Mouse (Mus musculus): Measurements from ENCODE around the gene Methig1. TPM values are rescaled to one million over a fixed set of nuclear protein-coding genes. Genes with fewer than 3 reads are reported as not detected.
"Not testable (repeated sequence)": the region's sequence is repeated elsewhere in the genome, so short reads cannot be mapped to it uniquely, and the experiment has no call there.

Methig1 gene
- polyA plus RNA-seq, 1 experiment from 2014 or later, result 0.19 TPM

- Histone ChIP-seq H3K4me2 (replicated peaks; ENCODE audit: low read depth, low read length) (no peak overlapping the region), H3K9ac (ENCODE audit: low read depth, low read length) (no peak overlapping the region), H3K9me3 (ENCODE audit: control insufficient read depth, low read length) (no peaks in the 10 kb centered on the region), H3K27me3 (ENCODE audit: control insufficient read depth, insufficient read depth, low read length) (no peaks in the 10 kb centered on the region), H3K4me3 (ENCODE audit: low read depth, low read length) (no peak overlapping the region), H3K27ac (ENCODE audit: low read depth, low read length) (no peak overlapping the region), H3K36me3 (ENCODE audit: control insufficient read depth, insufficient read depth, low read length) (no peaks in the 10 kb centered on the region), H3K4me1 (replicated peaks; ENCODE audit: control insufficient read depth, insufficient read depth, low read length) (no peaks in the 10 kb centered on the region)
- ATAC-seq (ENCODE audit: low FRiP score) (no peak), DNase-seq (ENCODE audit: low spot score) (no peak)
- WGBS, result 71% methylated on average over 6 of the region's 6 CpGs
Measured at GRCm38 (mm10) chr15:100351501-100352060, 1.4 kb upstream of the Methig1 start.

DNA sequence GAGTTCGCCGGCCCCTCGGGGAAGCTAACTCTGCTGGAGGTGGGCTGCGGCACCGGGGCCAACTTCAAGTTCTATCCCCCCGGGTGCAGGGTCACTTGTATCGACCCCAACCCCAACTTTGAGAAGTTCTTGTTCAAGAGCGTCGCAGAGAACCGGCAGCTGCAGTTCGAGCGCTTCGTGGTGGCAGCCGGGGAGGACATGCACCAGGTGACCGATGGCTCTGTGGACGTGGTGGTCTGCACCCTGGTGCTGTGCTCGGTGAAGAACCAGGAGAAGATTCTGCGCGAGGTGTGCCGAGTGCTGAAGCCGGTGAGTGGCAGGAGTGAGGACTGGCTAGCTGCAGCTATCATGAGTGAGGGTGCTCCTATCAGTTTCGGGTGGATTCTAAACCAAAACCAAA, 450 bp downstream of the Methig1 start:
- H3K4me2 ChIP-seq (replicated peaks; ENCODE audit: low read depth, low read length); H3K9me3 ChIP-seq (ENCODE audit: control insufficient read depth, low read length); ATAC-seq (ENCODE audit: low FRiP score); H3K4me3 ChIP-seq (ENCODE audit: low read depth, low read length); DNase-seq (ENCODE audit: low spot score); H3K27ac ChIP-seq (ENCODE audit: low read depth, low read length); H3K4me1 ChIP-seq (replicated peaks; ENCODE audit: control insufficient read depth, insufficient read depth, low read length); H3K36me3 ChIP-seq (ENCODE audit: control insufficient read depth, insufficient read depth, low read length); H3K9ac ChIP-seq (ENCODE audit: low read depth, low read length); H3K27me3 ChIP-seq (ENCODE audit: control insufficient read depth, insufficient read depth, low read length): not testable (repeated sequence)
- WGBS, result 88% methylated on average over 11 of the region's 22 CpGs

- Histone ChIP-seq H3K27me3 (ENCODE audit: control insufficient read depth, insufficient read depth, low read length) (no peaks in the 10 kb centered on the region), H3K4me2 (replicated peaks; ENCODE audit: low read depth, low read length) (no peak overlapping the region), H3K4me3 (ENCODE audit: low read depth, low read length) (no peak overlapping the region), H3K9ac (ENCODE audit: low read depth, low read length) (no peak overlapping the region), H3K4me1 (replicated peaks; ENCODE audit: control insufficient read depth, insufficient read depth, low read length) (no peaks in the 10 kb centered on the region), H3K9me3 (ENCODE audit: control insufficient read depth, low read length) (no peaks in the 10 kb centered on the region), H3K27ac (ENCODE audit: low read depth, low read length) (no peak overlapping the region), H3K36me3 (ENCODE audit: control insufficient read depth, insufficient read depth, low read length) (no peaks in the 10 kb centered on the region)
- no peak for DNase-seq (ENCODE audit: low spot score)
- WGBS, result 89% methylated on average over 5 of the region's 5 CpGs
- no peak for ATAC-seq (ENCODE audit: low FRiP score)
Measured at GRCm38 (mm10) chr15:100355876-100356275, 2.9 kb downstream of the Methig1 start.

DNA sequence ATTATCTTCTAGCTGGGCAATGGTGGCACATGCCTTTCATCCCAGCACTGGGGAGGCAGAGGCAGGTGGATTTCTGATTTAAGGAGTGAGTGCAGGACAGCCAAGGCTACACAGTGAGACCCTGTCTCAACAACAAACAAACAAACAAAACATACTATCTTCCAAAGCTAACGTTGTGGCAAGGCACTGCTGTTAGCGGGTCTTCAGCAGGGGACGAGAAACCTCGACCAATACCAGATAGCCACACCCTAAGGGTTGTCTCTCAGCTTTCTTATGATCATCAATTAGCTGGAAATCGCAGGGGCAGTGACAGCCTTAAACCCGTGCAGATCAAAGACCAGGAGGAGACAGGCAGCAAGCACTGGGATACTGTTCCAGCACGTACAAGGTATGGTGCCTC, 11.3 kb downstream of the Methig1 start, which contains the start of gene Higd1c:
Gene Higd1c (plus strand): TSS at position 301 of the 400 bp plus-strand sequence.
- Histone ChIP-seq H3K27ac (ENCODE audit: low read depth, low read length) (no peak within 1 kb of the TSS), H3K9me3 (ENCODE audit: control insufficient read depth, low read length) (no peaks in the 10 kb centered on the region), H3K4me1 (replicated peaks; ENCODE audit: control insufficient read depth, insufficient read depth, low read length) (no peaks in the 10 kb centered on the region), H3K27me3 (ENCODE audit: control insufficient read depth, insufficient read depth, low read length) (no peaks in the 10 kb centered on the region), H3K36me3 (ENCODE audit: control insufficient read depth, insufficient read depth, low read length) (no peaks in the 10 kb centered on the region), H3K4me2 (replicated peaks; ENCODE audit: low read depth, low read length) (no peak within 1 kb of the TSS), H3K9ac (ENCODE audit: low read depth, low read length) (no peak within 1 kb of the TSS), H3K4me3 (ENCODE audit: low read depth, low read length) (no peak within 1 kb of the TSS)
- DNase-seq (ENCODE audit: low spot score) (no peak), ATAC-seq (ENCODE audit: low FRiP score) (no peak)
- whole genome bisulfite sequencing, result 85% methylated on average over 7 of the region's 7 CpGs

GRCm38 (mm10) chr15:100365967-100366366, 13.0 kb downstream of the Methig1 start:
- not testable (repeated sequence) for H3K9ac ChIP-seq (ENCODE audit: low read depth, low read length); H3K4me1 ChIP-seq (replicated peaks; ENCODE audit: control insufficient read depth, insufficient read depth, low read length); H3K27me3 ChIP-seq (ENCODE audit: control insufficient read depth, insufficient read depth, low read length); ATAC-seq (ENCODE audit: low FRiP score); H3K9me3 ChIP-seq (ENCODE audit: control insufficient read depth, low read length); H3K4me3 ChIP-seq (ENCODE audit: low read depth, low read length); H3K36me3 ChIP-seq (ENCODE audit: control insufficient read depth, insufficient read depth, low read length); DNase-seq (ENCODE audit: low spot score); H3K4me2 ChIP-seq (replicated peaks; ENCODE audit: low read depth, low read length); H3K27ac ChIP-seq (ENCODE audit: low read depth, low read length)
- WGBS, result 62% methylated on average over 9 of the region's 9 CpGs

DNA sequence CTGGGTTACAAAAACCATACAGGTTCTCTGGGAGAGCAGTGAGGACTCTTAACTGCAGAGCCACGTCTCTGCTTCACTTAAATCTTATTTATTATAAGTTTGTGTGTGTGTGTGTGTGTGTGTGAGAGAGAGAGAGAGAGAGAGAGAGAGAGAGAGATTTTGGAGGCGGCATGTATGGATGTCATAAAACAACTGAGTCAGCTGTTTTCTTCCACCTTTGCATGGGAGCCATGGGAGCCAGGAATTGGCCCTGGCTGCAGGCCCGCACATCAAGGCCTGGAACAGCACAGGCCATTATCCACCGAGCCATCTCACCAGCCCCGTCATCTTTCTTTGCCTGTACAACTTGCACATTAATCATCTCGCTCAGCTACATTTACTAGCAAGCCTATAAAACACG, 14.2 kb downstream of the Methig1 start:
- no peak overlapping the region for H3K4me2 ChIP-seq (replicated peaks; ENCODE audit: low read depth, low read length)
- no peaks in the 10 kb centered on the region for H3K36me3 ChIP-seq (ENCODE audit: control insufficient read depth, insufficient read depth, low read length)
- no peaks in the 10 kb centered on the region for H3K9me3 ChIP-seq (ENCODE audit: control insufficient read depth, low read length)
- WGBS, result 81% methylated on average over 7 of the region's 7 CpGs
- no peaks in the 10 kb centered on the region for H3K27me3 ChIP-seq (ENCODE audit: control insufficient read depth, insufficient read depth, low read length)
- no peak overlapping the region for H3K27ac ChIP-seq (ENCODE audit: low read depth, low read length)
- ATAC-seq (ENCODE audit: low FRiP score), result no peak
- no peak for DNase-seq (ENCODE audit: low spot score)
- no peaks in the 10 kb centered on the region for H3K4me1 ChIP-seq (replicated peaks; ENCODE audit: control insufficient read depth, insufficient read depth, low read length)
- H3K4me3 ChIP-seq (ENCODE audit: low read depth, low read length), result no peak overlapping the region
- H3K9ac ChIP-seq (ENCODE audit: low read depth, low read length), result no peak overlapping the region

- H3K27me3 ChIP-seq (ENCODE audit: control insufficient read depth, insufficient read depth, low read length), result no peaks in the 10 kb centered on the region
- no peak overlapping the region for H3K9ac ChIP-seq (ENCODE audit: low read depth, low read length)
- H3K9me3 ChIP-seq (ENCODE audit: control insufficient read depth, low read length), result no peaks in the 10 kb centered on the region
- no peak overlapping the region for H3K4me3 ChIP-seq (ENCODE audit: low read depth, low read length)
- 35% methylated on average over 5 of the region's 5 CpGs for WGBS
- ATAC-seq (ENCODE audit: low FRiP score) (no peak), DNase-seq (ENCODE audit: low spot score) (peak; percentile 72)
- no peaks in the 10 kb centered on the region for H3K36me3 ChIP-seq (ENCODE audit: control insufficient read depth, insufficient read depth, low read length)
- no peak overlapping the region for H3K4me2 ChIP-seq (replicated peaks; ENCODE audit: low read depth, low read length)
- H3K27ac ChIP-seq (ENCODE audit: low read depth, low read length), result no peak overlapping the region
- no peaks in the 10 kb centered on the region for H3K4me1 ChIP-seq (replicated peaks; ENCODE audit: control insufficient read depth, insufficient read depth, low read length)
Measured at GRCm38 (mm10) chr15:100375066-100375465, 22.1 kb downstream of the Methig1 start.

DNA sequence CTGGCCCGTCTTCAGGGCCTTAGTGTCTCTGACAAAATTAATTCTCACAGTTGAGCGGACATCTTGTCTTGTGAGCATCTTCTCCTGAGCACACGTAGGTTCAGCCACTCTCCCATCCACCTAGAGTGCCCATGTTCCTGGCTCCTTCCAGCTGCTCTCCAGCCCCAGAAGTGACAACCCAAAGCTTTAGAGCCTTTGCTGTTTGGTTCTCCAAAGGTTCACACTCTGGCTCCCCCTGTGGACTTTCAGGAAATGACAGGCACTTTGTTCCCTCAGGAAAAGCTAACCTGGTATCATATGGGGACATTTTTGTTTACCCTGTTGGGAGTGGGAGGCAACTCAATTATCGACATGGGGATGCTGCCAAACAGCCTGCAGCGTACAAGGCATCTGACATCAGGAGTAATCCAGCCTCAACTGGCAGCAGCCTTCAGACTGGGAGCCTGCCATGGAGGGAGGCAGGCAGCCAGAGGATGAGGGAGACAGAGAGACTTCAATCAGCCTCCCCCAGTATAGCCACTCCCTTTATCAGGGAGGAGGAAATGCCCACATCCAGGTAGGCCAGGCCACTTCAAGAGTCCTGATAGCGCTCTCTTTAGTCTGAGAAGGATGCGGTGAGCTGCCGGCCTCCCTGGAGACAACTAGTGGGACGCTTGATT, 25.0 kb downstream of the Methig1 start:
- not testable (repeated sequence) for H3K9ac ChIP-seq (ENCODE audit: low read depth, low read length); H3K9me3 ChIP-seq (ENCODE audit: control insufficient read depth, low read length); H3K4me1 ChIP-seq (replicated peaks; ENCODE audit: control insufficient read depth, insufficient read depth, low read length); ATAC-seq (ENCODE audit: low FRiP score); H3K27ac ChIP-seq (ENCODE audit: low read depth, low read length); H3K4me2 ChIP-seq (replicated peaks; ENCODE audit: low read depth, low read length); H3K4me3 ChIP-seq (ENCODE audit: low read depth, low read length); H3K27me3 ChIP-seq (ENCODE audit: control insufficient read depth, insufficient read depth, low read length); DNase-seq (ENCODE audit: low spot score); H3K36me3 ChIP-seq (ENCODE audit: control insufficient read depth, insufficient read depth, low read length)
- WGBS, result 47% methylated on average over 2 of the region's 9 CpGs

DNA sequence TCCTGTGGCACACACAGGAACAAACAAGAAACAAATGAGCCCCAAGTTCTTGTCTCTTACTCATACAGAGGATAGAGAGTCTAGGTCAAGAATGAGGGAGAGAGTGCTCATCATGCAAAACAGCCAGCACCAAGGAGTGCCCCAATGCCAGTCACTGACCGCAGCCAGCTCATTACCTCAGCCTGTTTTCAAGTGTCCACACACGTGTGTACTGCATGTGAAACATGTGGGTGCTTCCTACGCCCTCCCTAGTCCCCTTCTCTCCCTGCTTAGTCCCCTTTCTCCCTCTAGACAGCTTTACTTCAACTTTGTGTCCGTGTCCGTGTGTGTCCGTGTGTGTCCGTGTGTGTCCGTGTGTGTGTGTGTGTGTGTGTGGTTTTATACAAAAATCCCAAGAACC, 26.7 kb downstream of the Methig1 start:
- no peak overlapping the region for H3K27ac ChIP-seq (ENCODE audit: low read depth, low read length)
- ATAC-seq (ENCODE audit: low FRiP score), result no peak
- H3K4me2 ChIP-seq (replicated peaks; ENCODE audit: low read depth, low read length), result no peak overlapping the region
- H3K9me3 ChIP-seq (ENCODE audit: control insufficient read depth, low read length), result no peaks in the 10 kb centered on the region
- H3K9ac ChIP-seq (ENCODE audit: low read depth, low read length), result no peak overlapping the region
- H3K4me3 ChIP-seq (ENCODE audit: low read depth, low read length), result no peak overlapping the region
- no peaks in the 10 kb centered on the region for H3K36me3 ChIP-seq (ENCODE audit: control insufficient read depth, insufficient read depth, low read length)
- no peaks in the 10 kb centered on the region for H3K4me1 ChIP-seq (replicated peaks; ENCODE audit: control insufficient read depth, insufficient read depth, low read length)
- no peak for DNase-seq (ENCODE audit: low spot score)
- 89% methylated on average over 8 of the region's 8 CpGs for WGBS
- no peaks in the 10 kb centered on the region for H3K27me3 ChIP-seq (ENCODE audit: control insufficient read depth, insufficient read depth, low read length)

All from hindbrain, embryonic 11.5 days (tissue).